Mouse (Mus musculus): ENCODE measurements around the gene Tmprss11f. TPM values are rescaled to one million over a fixed set of nuclear protein-coding genes. Genes with fewer than 3 reads are reported as not detected.

The Tmprss11f gene
- total and polyA plus RNA-seq, 2 experiments from 2014 or later = not detected

- no peak for ATAC-seq (ENCODE audit: insufficient read depth, low read depth)
- no peak for DNase-seq (ENCODE audit: low spot score)
- WGBS = 77% methylated on average over 9 of the region's 9 CpGs
- Histone ChIP-seq H3K36me3 (replicated peaks; ENCODE audit: control insufficient read depth, insufficient read depth, low read length) (no peaks in the 10 kb centered on the region), H3K4me1 (ENCODE audit: control insufficient read depth, insufficient read depth) (no peaks in the 10 kb centered on the region), H3K27me3 (ENCODE audit: control insufficient read depth, insufficient read depth, low read length) (no peaks in the 10 kb centered on the region), H3K27ac (ENCODE audit: low read depth) (no peak overlapping the region), H3K9me3 (replicated peaks; ENCODE audit: control insufficient read depth, low read length) (no peaks in the 10 kb centered on the region), H3K4me2 (ENCODE audit: low read depth, low read length) (no peak overlapping the region), H3K9ac (replicated peaks; ENCODE audit: low read depth, low read length) (no peak overlapping the region), H3K4me3 (ENCODE audit: low read depth, low read length) (no peak overlapping the region)
- TF ChIP-seq CTCF (IDR thresholded peaks at IDR 0.05; ENCODE audit: low read depth) (no peak), EP300 (IDR thresholded peaks at IDR 0.05; ENCODE audit: low read depth) (no peak)
These were observed 158.4 kb downstream of the Tmprss11f start for GRCm38 (mm10) chr5:86473859-86474258.

Other genes with a start within 250 kb of the Tmprss11f start
- gene Tmprss11a, start 163.4 kb downstream of the Tmprss11f start, total RNA-seq (2014; rRNA removed; ENCODE audit: low replicate concordance) = 0.11 TPM in 1 of 2 replicates, not detected in the other
- not detected in 2 replicates for gene Tmprss11a, start 163.4 kb downstream of the Tmprss11f start, polyA plus RNA-seq (2015; fragmentation: Nextera tagmentation; extraction: Ambion mirVana)
- not detected in 2 replicates for gene Tmprss11g, start 113.8 kb downstream of the Tmprss11f start, total RNA-seq (2014; rRNA removed; ENCODE audit: low replicate concordance)
- gene Tmprss11g, start 113.8 kb downstream of the Tmprss11f start, polyA plus RNA-seq (2015; fragmentation: Nextera tagmentation; extraction: Ambion mirVana) = not detected in 2 replicates
- gene Tmprss11b, start 43.9 kb upstream of the Tmprss11f start, total RNA-seq (2014; rRNA removed; ENCODE audit: low replicate concordance) = not detected in 2 replicates
- not detected in 2 replicates for gene Tmprss11b, start 43.9 kb upstream of the Tmprss11f start, polyA plus RNA-seq (2015; fragmentation: Nextera tagmentation; extraction: Ambion mirVana)
- gene Tmprss11e, start 113.4 kb upstream of the Tmprss11f start, total RNA-seq (2014; rRNA removed; ENCODE audit: low replicate concordance) = 0.08 TPM in 1 of 2 replicates, not detected in the other
- not detected in 2 replicates for gene Tmprss11e, start 113.4 kb upstream of the Tmprss11f start, polyA plus RNA-seq (2015; fragmentation: Nextera tagmentation; extraction: Ambion mirVana)
- 20.0 and 56.7 TPM in 2 replicates for gene Ythdc1, start 171.8 kb upstream of the Tmprss11f start, total RNA-seq (2014; rRNA removed; ENCODE audit: low replicate concordance)
- gene Ythdc1, start 171.8 kb upstream of the Tmprss11f start, polyA plus RNA-seq (2015; fragmentation: Nextera tagmentation; extraction: Ambion mirVana) = 16.9 and 18.7 TPM in 2 replicates